Mouse (Mus musculus) right cerebral cortex, adult 18-20 months (tissue): ENCODE data around the gene Tmprss5.

Source experiments
- DNase-seq: peaks from one replicate; pipeline ENCODE4 v3.0.0; 2022; ENCODE audit warnings: mixed read lengths

Tmprss5 gene

DNA sequence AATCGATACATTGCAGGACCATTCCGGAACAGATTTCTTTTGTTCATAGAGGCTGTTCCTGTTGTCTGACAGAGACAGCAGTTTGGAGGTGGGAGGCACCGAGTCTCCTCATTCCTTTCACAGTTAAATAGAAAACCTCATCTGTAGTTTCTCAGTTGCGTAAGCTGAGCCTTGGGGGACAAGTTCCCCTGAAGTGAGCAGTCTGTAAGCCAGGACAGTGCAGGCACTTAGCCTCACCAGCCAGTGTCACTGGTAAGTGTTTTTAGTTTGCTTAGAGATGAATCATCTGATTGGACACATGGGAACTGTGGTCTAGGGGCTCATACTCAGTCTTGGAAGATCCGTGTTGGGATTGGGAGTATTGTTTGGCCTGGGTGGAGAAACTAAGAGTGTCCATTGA is at the start of gene Tmprss5:
Gene Tmprss5, plus strand, starts transcription at position 154 of the 400 bp plus-strand sequence.
- no peak for DNase-seq

DNA sequence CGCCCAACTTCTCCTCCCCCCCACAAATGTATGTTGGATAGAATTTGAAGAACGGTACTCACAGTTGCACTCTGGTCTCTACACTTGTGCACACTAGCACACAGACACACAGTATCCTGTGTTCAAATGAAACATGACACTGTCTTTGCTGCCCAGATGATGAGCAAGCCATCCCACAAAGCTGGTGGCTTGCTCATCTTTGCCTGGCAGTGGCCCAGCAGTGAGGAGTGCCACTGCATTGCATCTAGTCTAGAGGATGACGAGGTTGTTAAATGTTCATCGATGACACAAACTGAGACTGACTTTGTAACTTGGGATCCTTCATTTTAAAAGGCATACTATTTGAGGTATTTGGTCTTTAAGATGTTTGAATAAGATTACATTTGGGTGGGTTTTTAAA is 46.3 kb upstream of the Tmprss5 start:
- peak; percentile 47 for DNase-seq

DNA sequence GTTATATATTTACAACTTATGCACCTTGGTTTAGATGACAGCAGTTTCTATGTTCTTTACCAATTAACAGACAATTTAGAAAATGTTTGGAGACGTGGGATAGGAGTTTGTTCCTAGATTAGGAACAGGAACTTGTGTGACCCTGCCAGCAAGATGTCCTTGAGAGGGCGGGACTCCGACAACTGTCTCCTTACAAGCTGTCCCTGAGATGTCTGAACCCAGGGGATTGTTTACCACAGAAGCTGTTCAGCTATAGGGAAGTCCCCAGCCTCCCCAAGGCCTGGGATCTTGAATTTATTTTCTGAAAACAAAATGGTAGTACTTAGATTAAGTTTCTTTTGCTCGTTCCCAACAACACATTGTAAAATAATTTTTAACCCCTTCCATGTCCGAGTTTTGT is 30.2 kb upstream of the Tmprss5 start:
- no peak for DNase-seq

DNA sequence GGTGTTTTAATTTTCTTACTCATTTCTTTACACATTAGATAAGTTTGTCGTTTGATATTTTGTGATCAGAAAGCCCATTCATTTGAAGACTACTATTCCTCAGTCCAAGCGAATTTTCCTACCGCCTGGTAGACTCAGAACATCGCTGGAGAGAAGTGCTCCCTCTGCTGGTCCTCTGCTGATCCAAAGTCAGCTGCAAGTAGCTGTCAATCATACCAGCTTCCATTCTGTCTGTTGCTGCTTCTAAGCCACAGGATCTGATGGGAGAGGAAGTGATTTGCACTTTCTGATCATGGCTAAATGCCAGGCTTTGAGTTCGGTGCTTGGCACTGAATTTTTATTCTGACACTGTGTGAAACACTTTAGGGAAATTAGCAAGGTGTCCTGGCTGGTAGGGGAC is 29.7 kb upstream of the Tmprss5 start:
- peak; percentile 59 for DNase-seq

DNA sequence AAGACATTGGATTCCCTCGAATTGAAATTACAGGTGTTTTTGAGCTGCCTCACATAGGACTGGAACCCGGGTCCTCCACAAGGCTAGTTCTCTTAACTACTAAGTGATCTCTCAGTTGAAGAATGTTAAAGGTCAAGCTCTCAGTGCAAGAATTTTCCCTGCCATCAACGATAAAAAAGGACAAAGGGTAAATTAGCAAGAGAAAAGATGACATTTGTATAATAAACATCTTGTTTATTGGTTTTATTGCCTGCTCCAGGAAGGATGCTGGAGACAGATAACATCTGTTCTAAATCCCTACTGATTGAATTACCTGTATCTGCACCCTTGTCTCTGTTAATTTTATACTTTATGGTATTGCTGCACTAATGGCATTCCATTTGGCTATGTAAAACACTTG is 27.0 kb upstream of the Tmprss5 start:
- no peak for DNase-seq

DNA sequence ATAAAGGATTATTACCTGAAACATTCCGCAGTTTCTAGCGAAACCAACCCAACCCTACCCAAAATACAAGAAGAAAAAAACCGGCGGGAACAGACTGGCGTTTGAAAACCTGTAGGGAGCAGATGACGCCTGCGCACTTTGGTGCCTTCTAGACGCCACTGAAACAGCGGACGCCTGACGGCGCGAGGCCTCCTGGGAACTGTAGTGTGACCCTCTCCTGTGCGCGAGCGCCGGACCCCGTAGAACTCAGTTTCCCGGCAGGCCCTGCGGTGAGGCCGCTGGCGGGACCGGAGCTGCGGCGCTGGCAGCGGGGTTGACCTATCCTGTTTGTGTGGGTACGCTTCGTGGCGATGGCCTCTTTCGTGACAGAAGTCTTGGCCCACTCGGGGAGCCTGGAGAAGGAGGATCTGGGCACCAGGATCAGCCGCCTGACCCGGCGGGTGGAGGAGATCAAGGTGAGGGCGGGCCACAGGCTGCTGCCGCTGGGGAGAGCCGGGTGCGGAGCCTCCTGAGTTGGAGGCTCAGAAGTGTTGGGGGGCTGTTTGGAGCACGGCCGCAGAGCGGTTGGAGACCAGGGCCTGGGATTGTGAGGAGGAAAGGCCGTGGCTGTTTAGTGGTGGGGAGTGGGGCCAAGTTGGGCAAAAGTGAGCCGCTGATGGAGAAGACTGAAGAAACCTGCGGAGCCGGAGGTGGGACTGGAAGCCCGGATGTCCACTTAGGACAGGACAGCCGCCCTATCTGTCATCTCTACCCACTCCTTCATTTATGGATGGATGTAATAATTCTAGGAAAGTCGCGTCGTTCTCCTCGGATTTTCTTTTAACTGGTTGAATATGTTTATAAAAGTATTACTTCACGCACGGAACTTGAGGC is 25.5 kb upstream of the Tmprss5 start, which contains the start of gene Zw10:
Gene Zw10, plus strand, starts transcription at position 281 of the 873 bp plus-strand sequence.
- peak; percentile 98 for DNase-seq

DNA sequence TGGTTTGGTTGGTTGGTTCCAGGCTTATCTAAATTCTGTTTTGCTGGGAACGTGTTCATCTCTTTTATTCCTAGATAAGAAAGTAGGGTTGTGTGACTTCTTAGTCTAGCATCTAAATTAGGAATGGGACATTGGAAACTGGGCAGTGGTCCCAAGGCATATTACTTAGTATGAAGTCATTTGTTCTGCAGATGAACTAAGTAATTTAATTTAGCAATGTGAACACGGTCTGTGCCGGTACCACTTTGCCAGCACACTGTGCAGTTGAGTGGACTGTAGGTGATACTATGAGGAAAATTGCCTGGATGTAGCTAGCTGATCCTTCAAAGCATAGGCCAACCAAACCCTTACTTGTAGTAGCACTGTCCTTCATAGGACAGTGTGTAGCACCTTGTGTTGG is 4.2 kb upstream of the Tmprss5 start:
- DNase-seq, result no peak

DNA sequence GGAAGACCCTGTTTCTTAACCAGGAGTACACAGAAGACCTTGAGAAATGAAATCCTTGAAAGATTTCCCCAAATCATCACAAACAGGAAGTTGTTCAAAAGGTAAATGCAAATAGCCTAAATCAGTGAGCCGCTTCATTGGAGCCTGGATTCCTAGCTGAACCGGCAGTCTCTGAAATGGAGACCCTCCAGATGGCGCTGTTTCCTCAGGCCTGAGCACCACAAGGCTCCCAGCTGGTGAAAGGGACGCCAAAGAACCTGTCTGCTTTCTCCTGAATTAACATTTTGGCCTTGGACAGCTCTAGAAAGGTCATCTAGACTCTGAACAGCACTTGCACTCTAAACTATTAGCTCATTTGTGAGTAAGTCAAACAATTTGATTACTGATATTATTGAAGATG is 501 bp downstream of the Tmprss5 start:
- DNase-seq, result peak; percentile 76

DNA sequence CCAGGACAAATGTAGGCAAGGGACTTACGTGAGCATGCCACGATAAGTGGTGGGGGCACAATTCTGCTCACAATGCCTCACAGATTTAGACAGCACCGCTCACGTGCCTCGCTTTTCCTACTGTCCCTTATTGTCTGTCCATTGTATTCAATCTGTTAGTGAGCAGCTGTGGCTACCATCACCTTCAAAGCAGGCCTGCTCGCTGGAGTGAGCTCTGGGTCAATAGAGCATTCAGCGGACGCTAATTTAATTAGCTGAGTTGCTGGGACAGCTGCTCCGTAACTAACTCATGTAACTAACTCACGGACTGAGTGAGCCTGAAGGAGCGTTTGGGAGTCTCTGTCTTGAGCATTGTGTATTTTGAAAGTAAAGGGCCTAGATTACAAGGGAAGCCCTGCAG is 6.3 kb downstream of the Tmprss5 start:
- DNase-seq, result no peak

DNA sequence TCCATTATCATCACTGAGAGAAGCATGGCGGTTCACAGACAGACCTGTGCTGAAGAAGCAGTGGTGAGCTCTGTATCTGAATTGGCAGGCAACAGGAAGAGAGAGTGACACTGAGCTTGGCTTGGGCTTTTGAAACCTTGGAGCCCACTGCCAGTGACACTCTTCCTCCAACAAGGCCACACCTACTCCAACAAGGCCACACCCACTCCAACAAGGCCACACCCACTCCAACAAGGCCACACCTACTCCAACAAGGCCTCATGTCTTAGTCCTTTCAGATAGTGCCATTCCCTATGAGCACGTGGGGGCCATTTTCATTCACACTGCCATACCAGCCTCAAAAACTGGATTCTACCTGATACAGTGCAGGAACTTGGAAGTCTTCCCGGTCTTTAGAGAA is 17.8 kb downstream of the Tmprss5 start:
- no peak for DNase-seq

DNA sequence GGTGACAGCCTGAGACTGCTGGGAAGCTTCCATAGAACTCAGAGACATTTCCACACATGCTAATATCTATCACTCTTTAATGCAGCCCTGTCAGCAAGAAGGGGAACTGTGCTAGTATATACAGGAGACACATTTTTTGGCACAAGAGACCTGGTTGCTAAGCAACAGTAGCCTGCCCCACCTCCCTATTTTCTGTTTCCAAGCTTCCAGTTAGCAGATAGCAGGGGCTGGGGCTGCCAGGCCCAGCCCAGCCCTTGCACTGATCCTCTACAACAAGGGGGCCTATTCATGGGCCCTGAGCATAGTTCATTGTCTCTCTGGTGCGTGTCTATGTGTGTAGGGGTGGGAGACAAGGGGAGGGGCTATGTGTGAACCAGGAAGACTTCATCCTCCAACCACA is 21.3 kb downstream of the Tmprss5 start:
- DNase-seq, result peak; percentile 28

DNA sequence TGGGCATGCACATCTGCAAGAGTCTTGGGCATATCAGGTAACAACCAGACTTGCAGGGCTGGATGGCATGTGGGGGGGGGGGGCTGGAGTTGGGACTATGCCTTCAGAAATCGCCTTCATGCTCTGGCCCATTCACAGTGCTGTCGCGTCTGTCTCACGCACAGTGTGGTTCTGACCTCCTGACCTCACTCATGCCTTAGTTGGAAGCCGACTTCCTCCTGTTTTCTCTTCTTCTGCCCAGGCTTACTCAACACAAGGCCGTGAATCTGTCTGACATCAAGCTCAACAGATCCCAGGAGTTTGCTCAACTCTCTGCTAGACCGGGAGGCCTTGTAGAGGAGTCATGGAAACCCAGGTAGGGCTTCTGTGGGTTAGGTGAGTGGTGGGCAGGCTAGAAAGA is 28.0 kb downstream of the Tmprss5 start:
- no peak for DNase-seq

DNA sequence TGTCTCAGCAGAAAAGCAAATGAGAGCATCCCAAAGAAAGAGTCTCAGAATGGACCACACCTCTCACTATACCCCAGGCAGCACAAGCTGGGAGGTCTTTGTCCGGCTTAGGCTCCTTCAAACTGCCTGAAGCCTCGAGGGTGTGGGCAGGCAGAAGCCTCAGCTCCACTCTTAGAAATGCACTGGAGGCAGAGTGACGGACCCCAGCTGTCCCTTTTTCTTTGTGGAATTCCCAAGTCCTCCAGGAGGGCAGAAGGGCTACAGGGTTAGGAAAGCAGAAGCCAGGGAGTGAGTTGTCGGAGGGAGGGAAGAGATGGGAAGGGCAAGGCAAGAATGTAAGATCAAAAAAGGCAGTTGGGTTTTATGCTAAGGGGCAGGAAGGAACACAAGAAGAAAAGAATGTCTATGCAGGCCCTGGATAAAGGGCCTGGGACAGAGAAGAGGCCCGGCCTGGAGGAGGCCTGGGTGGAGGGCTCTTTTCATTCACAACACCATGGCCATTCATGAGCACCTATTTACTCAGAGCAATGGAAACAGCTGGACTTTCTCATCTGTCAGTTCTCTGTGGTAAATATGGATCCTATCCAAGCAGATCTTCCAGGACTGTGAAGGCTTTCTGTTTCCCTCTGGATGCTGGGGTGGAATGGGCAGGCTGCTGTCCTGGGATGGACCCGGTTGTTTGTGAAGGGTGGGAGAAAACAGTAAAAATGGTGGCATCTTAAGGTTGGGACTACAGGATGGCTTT is 29.6 kb downstream of the Tmprss5 start:
- no peak for DNase-seq

DNA sequence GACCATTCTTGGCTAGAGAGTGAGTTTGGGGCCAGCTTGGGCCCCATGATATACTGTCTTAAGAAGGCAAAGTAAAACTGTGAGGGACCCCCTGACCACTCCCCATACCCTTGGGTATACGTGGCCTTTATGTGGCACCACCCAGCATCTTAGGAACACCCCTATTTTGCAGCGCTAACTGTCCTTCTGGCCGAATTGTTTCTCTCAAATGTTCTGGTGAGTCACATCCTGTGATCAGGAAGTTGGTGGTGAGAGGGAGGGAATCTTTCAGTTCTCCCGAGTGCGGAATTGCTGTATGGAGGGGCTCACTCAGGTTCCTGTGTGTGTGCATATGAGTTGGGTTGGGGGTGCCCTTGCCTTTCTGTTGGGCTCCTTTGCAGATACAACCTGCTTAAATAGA is 30.2 kb downstream of the Tmprss5 start:
- no peak for DNase-seq

DNA sequence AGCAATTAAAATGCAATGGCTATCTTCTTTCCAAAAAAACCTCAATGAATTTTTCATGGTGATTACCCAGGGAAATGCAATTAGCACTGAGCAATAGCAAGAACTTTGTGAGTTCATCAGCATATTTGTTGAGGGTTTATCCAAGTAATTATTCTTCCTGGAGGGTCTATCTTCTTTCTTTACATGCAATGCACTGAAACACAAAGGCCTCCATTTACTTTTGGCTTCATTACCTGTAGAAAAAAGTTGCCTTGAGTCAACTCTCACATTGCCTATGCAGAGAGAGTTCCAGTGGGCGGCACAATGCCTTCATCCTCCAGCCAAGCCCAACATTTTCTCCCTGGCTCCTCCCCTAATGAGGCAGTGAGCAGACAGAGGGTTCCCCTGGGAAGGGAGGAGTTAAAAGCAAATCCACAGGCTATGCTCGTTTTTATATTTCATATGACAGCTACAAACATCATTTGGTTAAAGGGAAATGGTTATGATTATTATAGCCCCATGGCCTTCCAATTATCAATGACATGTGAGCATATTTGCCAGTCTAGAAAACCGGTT is 37.3 kb downstream of the Tmprss5 start:
- no peak for DNase-seq

DNA sequence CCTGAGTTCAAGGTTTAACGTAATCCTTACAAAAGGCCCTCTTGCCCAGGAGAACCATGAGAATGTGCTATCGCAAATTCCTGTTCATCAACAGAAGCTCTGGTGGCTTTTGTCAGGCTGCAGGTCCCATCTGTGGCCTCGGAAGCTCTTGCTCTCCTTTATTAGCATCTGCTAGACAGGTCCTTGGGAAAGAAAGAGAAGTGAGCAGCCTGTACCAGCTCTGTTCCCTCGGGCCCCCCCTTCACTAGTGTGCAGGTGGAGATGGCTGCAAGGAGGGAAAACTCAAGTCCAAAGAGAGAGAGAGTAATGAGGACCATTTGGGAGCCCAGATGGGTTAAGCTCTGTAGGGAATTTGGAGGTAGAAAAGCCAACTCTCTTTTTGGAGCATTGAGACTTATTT is 38.7 kb downstream of the Tmprss5 start:
- DNase-seq, result no peak

DNA sequence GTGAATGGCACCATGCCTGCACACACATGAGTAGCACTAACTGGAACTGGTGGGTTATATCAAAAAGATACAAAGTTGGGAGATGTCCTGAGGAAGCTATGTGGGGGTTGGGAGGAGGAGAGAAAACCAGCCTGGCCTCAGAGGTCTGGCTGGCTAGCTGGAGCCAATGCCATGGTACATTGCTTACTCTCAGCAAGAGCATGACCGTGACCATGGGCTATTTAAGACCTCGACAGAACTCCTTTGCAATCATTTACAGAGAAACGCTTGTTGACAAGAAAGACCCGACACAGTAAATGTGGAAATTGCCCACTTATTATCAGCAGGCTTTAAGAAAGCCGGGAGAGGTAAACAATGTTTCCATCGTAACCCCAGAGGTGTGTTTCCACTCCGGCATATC is 44.6 kb downstream of the Tmprss5 start:
- DNase-seq, result no peak

DNA sequence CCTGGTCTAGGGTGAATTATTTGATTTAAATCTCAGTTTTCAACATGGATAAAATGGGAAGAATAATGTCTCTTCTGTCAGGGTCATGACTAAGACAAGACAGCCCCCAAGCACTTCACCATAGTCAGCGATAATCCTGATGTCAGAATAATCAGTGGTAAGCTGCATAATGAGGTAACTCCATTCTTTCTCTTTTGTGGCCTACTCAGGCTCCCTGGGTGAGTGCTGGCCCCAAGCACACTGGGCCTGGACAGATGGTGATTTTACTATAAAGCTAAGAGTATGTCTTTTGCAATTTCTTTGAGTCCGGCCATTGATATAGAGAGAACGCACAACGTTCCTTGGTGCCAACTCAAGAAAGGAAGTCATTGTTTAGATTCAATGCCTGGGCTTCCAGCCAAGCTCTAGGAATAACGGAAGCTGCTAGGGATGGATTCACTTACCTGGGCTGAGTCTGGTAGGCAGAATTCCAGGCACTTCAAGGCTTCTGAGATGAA is 49.5 kb downstream of the Tmprss5 start:
- DNase-seq, result no peak

DNA sequence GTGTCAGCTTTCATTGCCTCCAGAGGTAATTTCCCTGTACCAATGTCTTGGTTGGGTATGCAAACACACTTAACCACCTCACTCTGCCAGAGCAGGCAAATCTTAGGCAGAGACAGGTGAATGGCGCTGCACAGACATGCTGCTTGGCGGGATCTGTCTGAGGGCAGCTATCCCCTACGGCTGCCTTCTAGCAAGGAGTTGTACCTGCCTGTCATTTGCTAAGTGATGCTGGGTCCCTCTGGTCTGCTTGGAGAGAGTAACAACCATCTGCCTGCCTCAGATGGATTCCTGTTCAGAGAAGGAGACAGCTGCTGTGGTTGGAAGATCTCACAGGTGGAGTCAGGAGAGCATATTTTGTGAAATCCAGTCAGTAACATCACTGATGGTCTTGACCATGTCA is 62.8 kb downstream of the Tmprss5 start:
- DNase-seq, result no peak

DNA sequence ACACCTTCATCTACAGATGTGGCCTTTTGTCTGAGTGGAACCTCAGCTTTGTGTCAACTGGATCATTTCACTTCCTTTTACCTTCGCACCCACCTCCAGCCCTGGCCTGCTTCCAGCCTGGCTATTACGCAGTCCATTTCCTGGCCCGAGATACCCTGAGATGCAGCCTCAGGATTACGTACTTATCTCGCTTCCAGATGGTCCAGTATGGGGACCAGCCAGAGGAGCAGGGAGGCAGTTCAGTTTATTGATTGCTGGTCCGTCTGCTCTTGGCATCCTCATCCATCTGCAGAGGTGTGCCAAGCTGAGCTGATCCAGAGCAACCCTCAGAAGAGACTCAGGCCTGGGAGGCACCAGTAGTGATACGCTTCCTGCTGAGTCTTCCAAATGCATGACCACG is 64.7 kb downstream of the Tmprss5 start:
- no peak for DNase-seq

DNA sequence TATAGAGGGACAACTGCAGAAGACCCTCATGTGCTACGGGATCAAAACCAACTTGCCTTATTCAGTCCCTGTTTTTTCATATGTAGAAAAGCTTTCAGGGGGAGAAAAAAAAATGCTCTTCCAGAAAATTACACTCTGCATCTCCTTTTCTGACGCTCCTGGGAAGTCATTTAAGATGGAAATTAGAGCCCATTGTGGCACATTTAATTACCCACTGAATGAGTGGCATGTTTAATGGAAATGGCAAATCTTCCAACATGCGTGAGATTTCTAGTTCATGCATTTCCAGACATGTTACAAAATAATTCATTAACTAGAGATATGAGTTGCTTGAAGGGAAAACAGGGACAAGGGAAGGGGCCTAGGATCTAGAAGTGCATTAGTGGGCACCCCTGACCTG is 66.0 kb downstream of the Tmprss5 start:
- DNase-seq, result no peak
